Mouse (Mus musculus) liver, embryonic 13.5 days (tissue): ENCODE data around the gene Rgs5. TPM values are rescaled to one million over a fixed set of nuclear protein-coding genes. Genes with fewer than 3 reads are reported as not detected.

Experiments used
- ATAC-seq: fragments of 200-750 bp; cut with Nextera tagmentation; 2 replicates; pipeline ENCODE4 v1.8.0; 2017; ENCODE audit warnings: low read depth, mild to moderate bottlenecking, moderate number of reproducible peaks, moderate library complexity
- DNase-seq: peaks from one replicate; pipeline ENCODE4 v3.0.0; 2022
- H3K27ac ChIP-seq: fragments of 300-500 bp; sonication (generic); 2 replicates; pipeline ENCODE4 v1.5.1; 2015; ENCODE audit warnings: moderate library complexity, mild to moderate bottlenecking, inconsistent platforms
- H3K27me3 ChIP-seq: fragments of 300-500 bp; sonication (generic); 2 replicates; pipeline ENCODE4 v1.6.1; 2015; ENCODE audit warnings: mild to moderate bottlenecking, inconsistent platforms
- H3K36me3 ChIP-seq: fragments of 300-500 bp; sonication (generic); 2 replicates; pipeline ENCODE4 v1.6.1; 2015; ENCODE audit warnings: mild to moderate bottlenecking, inconsistent platforms
- H3K4me1 ChIP-seq: fragments of 300-500 bp; sonication (generic); replicated peaks from 2 replicates; pipeline ENCODE4 v1.6.1; 2015; ENCODE audit warnings: inconsistent platforms
- H3K4me2 ChIP-seq: fragments of 300-500 bp; sonication (generic); 2 replicates; pipeline ENCODE4 v1.6.1; 2015; ENCODE audit warnings: inconsistent platforms, mild to moderate bottlenecking, moderate library complexity
- H3K4me3 ChIP-seq: fragments of 300-500 bp; sonication (generic); replicated peaks from 2 replicates; pipeline ENCODE4 v1.5.1; 2015; ENCODE audit warnings: mild to moderate bottlenecking, inconsistent platforms
- H3K9ac ChIP-seq: fragments of 300-500 bp; sonication (generic); 2 replicates; pipeline ENCODE4 v1.6.1; 2015; ENCODE audit warnings: mild to moderate bottlenecking, inconsistent platforms
- H3K9me3 ChIP-seq: fragments of 300-500 bp; sonication (generic); replicated peaks from 2 replicates; pipeline ENCODE4 v1.6.1; 2016; ENCODE audit warnings: inconsistent platforms
- WGBS: fragments of 180-500 bp; shearing (Covaris S2); methylation state at CpG from one replicate; pipeline ENCODE4 v1.1.7; 2015; ENCODE audit not compliant: insufficient replicate concordance; 5-methylcytosine and 5-hydroxymethylcytosine counted together
- polyA plus RNA-seq: library from polyadenylated mRNA; unstranded; fragments of >200 nt; fragmentation: Nextera tagmentation; extraction: Ambion mirVana; gene quantifications from 2 replicates; pipeline ENCODE4 v1.2.1, GENCODE M21; 2015

Gene Rgs5
- polyA plus RNA-seq, 1 experiment from 2014 or later = 0.23 TPM

DNA sequence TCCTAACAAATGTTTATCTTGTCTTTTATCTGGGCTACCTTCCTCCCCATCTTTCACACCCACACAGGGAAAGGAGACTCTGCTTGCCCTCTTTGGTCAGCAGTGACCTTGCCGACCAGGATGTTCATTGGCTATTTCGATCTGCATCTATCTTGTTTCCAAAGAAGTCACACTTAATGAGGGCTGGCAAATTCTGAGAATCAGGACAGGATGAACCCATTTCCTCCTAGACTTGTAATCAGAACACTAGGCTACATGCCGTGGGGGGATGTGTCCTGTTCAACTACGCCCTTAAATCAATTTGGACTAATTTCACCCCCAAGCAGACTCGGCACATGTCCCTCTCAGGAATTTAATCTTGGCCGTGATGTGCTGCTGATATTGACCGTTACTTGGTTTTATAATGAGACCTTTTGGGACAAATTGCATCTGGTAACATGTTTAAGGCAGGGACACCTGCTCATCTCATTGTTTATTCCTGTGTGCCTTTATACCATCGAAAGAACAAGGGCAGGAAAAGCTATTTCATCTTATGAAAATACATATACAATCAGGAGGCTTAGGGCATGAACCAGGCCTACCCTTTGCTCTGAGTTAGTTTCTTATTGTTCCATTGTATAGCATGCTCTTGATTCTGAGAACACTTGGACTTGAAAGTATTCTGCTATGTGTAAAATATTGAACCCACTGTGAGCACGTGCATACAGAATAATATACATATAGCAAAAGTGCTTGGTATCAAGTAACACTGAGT lies 25.3 kb downstream of the Rgs5 start:
- Histone ChIP-seq H3K27me3 (no peaks in the 10 kb centered on the region), H3K4me2 (no peak overlapping the region), H3K36me3 (no peaks in the 10 kb centered on the region), H3K4me3 (no peak overlapping the region), H3K27ac (no peak overlapping the region), H3K9ac (no peak overlapping the region), H3K4me1 (no peaks in the 10 kb centered on the region), H3K9me3 (no peaks in the 10 kb centered on the region)
- DNase-seq = no peak
- 63% methylated on average over 9 of the region's 9 CpGs for WGBS
- ATAC-seq = no peak

DNA sequence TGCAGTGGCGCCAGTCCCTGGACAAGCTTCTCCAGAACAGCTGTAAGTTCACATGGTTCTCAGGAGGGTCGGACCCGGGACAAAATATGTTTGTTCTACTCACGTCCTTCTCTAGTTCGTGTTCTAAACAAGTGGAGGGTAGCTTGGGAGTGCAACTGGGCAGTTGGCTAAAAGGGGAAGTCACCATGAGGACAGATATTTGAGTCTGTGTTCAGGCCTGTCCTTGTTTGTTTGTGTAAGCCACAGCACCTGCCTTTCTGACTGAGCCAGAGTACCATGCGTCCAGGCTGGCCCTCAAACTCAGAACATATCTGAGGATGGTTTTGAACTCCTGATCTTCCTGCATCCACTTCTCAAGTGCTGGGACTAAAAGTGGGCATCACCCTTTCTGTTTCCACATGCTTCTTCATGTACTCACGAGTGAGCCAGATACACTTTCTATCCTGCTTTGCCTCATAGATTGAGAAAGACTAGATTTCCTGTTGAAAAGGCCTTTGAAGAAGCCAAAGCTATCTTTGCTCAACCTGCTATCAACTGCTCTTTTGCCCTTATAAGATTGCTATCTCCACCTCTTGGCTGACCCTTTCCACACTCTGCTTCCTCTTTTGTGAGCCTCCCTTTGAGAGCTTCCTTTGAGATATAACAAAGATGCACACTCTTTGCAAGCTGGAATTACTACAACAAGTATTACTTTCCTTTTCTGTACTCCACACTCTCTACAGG lies 27.6 kb downstream of the Rgs5 start:
- Histone ChIP-seq H3K9ac (no peak overlapping the region), H3K27ac (no peak overlapping the region), H3K4me3 (no peak overlapping the region), H3K27me3 (no peaks in the 10 kb centered on the region), H3K36me3 (no peaks in the 10 kb centered on the region), H3K9me3 (no peaks in the 10 kb centered on the region), H3K4me1 (no peaks in the 10 kb centered on the region), H3K4me2 (no peak overlapping the region)
- no peak for DNase-seq
- ATAC-seq = no peak
- WGBS = 50% methylated on average over 7 of the region's 7 CpGs

DNA sequence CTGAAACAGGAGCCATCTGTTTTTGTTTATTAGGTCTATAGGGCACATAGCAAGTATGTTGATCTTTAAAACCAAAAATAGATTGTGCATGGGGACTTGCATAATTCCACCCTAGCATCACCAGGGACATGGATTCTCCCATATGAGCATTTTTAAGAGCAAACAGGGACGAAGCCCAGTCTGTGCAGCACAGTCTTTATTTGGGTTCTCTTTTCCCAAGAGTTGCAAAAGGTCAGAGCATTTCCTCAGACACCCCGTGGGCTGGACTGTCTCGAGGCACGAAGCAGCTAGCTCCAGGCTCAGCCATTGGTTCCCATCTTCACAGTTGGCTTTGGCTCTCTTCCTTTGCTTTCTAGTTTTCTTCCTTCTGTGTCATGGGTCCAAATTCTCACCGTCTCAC lies 30.0 kb downstream of the Rgs5 start:
- H3K27ac ChIP-seq = no peak overlapping the region
- no peak overlapping the region for H3K4me2 ChIP-seq
- DNase-seq = no peak
- H3K4me1 ChIP-seq = no peaks in the 10 kb centered on the region
- no peak for ATAC-seq
- WGBS = 56% methylated on average over 5 of the region's 5 CpGs
- no peaks in the 10 kb centered on the region for H3K9me3 ChIP-seq
- H3K36me3 ChIP-seq = no peaks in the 10 kb centered on the region
- no peak overlapping the region for H3K9ac ChIP-seq
- no peak overlapping the region for H3K4me3 ChIP-seq
- no peaks in the 10 kb centered on the region for H3K27me3 ChIP-seq

DNA sequence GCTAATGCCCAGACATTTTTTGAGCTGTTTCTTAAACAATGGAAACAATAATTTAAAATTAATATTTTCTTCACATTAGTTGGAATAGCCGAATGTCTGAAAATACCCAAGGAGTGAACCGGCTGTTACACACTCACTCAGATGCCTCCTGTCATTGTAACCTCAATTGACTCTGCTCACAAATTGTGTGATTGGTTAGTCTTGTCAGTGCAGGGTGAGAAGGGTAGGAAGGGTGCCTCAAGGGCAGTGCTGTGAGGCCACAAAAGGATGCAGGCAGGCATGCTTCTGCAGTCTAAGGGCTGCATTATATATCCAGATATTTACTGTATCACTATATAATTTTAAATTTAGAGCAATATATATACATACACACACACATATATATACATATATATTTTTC lies 37.7 kb downstream of the Rgs5 start:
- DNase-seq (no peak), ATAC-seq (no peak)
- Histone ChIP-seq H3K4me3 (no peak overlapping the region), H3K27ac (no peak overlapping the region), H3K36me3 (no peaks in the 10 kb centered on the region), H3K9ac (no peak overlapping the region), H3K4me1 (no peaks in the 10 kb centered on the region), H3K4me2 (no peak overlapping the region), H3K9me3 (no peaks in the 10 kb centered on the region), H3K27me3 (no peaks in the 10 kb centered on the region)
- 67% methylated on average over 2 of the region's 2 CpGs for WGBS

DNA sequence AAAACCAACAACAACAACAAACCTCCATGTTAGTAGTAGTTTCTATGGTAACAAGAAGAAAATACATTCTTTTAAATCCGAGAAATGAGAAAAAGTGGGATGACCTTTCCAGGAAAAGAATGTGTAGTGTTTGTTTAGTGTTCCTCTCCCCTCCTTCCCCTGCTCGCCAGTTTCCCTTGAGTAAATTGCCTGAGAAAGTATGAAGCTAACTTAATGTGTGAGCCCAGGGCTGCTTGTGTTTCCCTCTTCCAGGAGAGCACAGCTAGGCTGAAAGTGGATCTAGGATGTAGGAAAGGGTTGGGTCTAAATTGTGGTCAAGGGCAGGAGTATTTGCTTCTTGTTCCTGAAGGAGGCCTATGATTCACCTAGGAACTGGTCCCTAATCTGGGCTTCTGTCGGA lies 38.2 kb downstream of the Rgs5 start:
- Histone ChIP-seq H3K4me2 (no peak overlapping the region), H3K27ac (no peak overlapping the region), H3K9ac (no peak overlapping the region), H3K4me3 (no peak overlapping the region), H3K36me3 (no peaks in the 10 kb centered on the region), H3K4me1 (no peaks in the 10 kb centered on the region), H3K27me3 (no peaks in the 10 kb centered on the region), H3K9me3 (no peaks in the 10 kb centered on the region)
- no peak for ATAC-seq
- no peak for DNase-seq
- WGBS = 35% methylated on average over 3 of the region's 3 CpGs

DNA sequence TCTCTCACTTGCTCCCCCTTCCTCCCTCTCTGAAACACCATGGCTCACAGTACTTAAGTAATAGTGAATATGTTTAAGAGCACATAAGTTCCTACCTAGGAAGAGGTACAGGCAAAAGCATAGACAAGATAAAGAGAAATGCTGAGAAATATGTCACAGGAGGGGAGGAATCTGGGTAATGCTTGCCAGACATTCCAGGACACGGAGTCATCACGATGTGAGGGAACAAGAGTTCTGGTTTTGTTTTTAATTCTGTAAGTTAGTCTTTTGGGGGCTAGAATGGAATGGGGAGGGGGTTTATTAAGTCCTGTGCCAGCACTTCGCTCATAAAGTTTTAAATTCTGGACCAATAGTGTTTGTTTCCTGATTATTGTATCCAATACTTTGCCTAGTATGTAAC lies 40.1 kb downstream of the Rgs5 start:
- Histone ChIP-seq H3K9ac (no peak overlapping the region), H3K4me3 (no peak overlapping the region), H3K27me3 (no peaks in the 10 kb centered on the region), H3K4me1 (no peaks in the 10 kb centered on the region), H3K27ac (no peak overlapping the region), H3K9me3 (no peaks in the 10 kb centered on the region), H3K36me3 (no peaks in the 10 kb centered on the region), H3K4me2 (no peak overlapping the region)
- no peak for ATAC-seq
- DNase-seq = no peak
- WGBS = 56% methylated on average over 3 of the region's 3 CpGs

DNA sequence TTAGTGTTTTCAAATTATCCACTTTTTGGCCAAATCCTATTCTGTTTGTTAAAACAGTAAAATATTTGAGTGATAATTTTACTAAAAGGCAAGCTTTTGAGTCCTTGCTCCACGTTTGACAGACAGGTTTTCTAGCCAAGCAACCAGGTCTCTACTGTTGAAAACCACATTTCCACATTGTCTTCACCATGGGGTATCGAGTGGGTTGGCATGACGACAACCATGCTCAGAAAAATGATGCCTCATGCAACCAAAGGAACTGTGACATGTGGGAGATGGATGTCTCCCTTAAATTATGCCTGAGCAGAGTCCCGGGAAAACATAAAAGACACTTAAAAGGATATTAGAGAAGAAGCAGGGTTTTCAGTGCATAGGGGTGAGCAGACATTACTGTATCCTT lies 41.9 kb downstream of the Rgs5 start:
- no peak for ATAC-seq
- Histone ChIP-seq H3K36me3 (no peaks in the 10 kb centered on the region), H3K27ac (no peak overlapping the region), H3K9ac (no peak overlapping the region), H3K27me3 (no peaks in the 10 kb centered on the region), H3K4me1 (no peaks in the 10 kb centered on the region), H3K4me2 (no peak overlapping the region), H3K4me3 (no peak overlapping the region), H3K9me3 (no peaks in the 10 kb centered on the region)
- WGBS = 40% methylated on average over 4 of the region's 4 CpGs
- no peak for DNase-seq

DNA sequence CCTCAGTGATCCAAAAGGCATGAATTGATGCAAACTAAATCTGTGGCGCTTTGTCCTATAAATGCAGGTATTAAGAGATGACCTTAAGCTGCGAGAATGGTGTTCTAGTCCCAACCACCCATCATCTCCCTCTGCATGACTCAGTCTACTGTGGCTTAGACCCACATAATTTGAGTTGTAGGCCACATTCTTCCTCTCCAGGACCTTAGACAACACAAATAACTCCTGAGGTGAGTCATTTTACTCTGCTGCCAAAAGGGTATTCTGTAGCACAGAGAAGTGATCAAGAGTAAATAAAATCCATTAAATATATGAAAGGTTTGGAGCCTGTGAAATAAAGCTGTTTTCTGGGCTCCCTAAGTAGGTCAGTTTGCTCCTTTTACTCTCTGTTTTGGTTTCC lies 43.9 kb downstream of the Rgs5 start:
- no peaks in the 10 kb centered on the region for H3K4me1 ChIP-seq
- H3K36me3 ChIP-seq = no peaks in the 10 kb centered on the region
- no peak overlapping the region for H3K4me3 ChIP-seq
- DNase-seq (no peak), ATAC-seq (no peak)
- no peaks in the 10 kb centered on the region for H3K9me3 ChIP-seq
- no peak overlapping the region for H3K27ac ChIP-seq
- 54% methylated on average over 2 of the region's 2 CpGs for WGBS
- no peak overlapping the region for H3K4me2 ChIP-seq
- H3K27me3 ChIP-seq = no peaks in the 10 kb centered on the region
- no peak overlapping the region for H3K9ac ChIP-seq

DNA sequence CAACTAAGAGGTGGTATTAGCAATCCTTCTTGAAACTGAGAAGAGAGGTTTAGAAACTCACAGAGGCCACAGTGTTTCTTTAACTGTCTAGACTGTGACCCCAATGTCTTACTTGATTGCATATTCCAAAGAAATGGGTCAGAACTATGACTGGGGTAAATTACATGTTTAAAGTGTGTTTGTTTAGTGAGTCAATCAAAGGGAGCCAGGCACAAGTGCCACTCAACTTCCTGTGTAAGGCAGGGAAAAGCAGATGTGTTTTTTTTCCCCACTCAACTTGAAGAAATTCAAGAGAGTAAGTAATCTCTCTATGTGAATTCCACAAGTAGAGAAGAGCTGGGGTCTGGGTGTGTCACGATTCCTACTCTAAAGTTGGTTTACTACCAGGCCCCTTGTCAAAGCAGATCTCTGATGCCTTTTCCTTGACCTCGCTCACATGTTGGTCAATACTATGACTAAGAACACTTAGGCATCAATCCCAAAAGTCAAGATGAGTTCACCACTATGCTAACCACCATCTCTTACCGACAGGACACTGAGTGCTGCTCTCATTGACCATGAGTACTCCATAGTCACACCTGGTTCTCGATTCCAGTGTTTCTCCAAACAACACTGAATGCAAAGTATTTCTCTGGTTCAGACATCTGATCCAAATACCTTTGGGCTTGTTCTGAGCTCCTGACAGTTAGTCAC lies 49.2 kb downstream of the Rgs5 start:
- no peaks in the 10 kb centered on the region for H3K4me1 ChIP-seq
- no peaks in the 10 kb centered on the region for H3K27me3 ChIP-seq
- H3K9ac ChIP-seq = no peak overlapping the region
- no peak overlapping the region for H3K27ac ChIP-seq
- 57% methylated on average over 4 of the region's 4 CpGs for WGBS
- no peak overlapping the region for H3K4me3 ChIP-seq
- DNase-seq (no peak), ATAC-seq (no peak)
- no peaks in the 10 kb centered on the region for H3K9me3 ChIP-seq
- no peaks in the 10 kb centered on the region for H3K36me3 ChIP-seq
- H3K4me2 ChIP-seq = no peak overlapping the region

DNA sequence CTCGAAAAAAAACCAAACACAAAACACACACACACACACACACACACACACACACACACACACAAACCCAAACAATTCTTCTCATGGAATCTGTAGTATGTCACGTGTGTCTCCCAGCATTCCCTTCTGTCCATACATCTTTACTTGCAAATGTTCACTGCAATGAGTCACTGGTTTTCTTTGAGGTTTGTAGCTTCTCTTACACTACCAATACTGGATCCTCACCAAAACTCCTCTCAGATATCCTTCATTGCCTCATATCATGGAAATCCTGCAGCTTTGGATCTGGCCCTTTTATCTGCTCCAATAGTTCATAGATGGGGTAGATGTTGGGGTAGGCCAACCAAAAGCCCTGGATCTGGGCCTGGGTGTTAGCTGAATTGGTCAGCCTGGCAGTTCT lies 66.5 kb downstream of the Rgs5 start:
- Histone ChIP-seq H3K4me2 (no peak overlapping the region), H3K27me3 (no peaks in the 10 kb centered on the region), H3K27ac (no peak overlapping the region), H3K9me3 (no peaks in the 10 kb centered on the region), H3K36me3 (no peaks in the 10 kb centered on the region), H3K4me1 (no peaks in the 10 kb centered on the region), H3K4me3 (no peak overlapping the region), H3K9ac (no peak overlapping the region)
- ATAC-seq (no peak), DNase-seq (no peak)
- 46% methylated on average over 2 of the region's 2 CpGs for WGBS

DNA sequence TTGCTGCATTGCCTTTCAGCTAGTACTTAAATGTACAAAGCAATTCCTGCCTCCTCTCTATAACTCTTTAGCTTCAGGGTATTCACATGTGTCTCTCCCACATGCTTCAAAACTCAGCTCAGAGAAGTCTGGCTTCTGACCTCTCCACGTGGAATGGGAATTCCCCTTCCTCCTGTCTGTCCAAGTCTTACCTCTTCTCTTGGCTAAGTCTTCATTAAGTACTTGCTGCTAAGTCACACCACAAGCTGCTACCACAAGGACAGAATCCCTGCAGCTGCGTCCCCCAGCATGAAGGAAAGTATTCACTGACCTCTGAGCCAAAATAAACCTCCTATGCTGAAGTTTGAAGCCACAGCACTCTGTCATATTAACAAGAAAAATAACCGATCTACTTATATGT lies 71.0 kb downstream of the Rgs5 start:
- Histone ChIP-seq H3K36me3 (no peaks in the 10 kb centered on the region), H3K9me3 (no peaks in the 10 kb centered on the region), H3K4me2 (no peak overlapping the region), H3K4me1 (no peaks in the 10 kb centered on the region), H3K27me3 (no peaks in the 10 kb centered on the region), H3K27ac (no peak overlapping the region), H3K9ac (no peak overlapping the region), H3K4me3 (no peak overlapping the region)
- no peak for ATAC-seq
- DNase-seq = no peak
- 50% methylated on average over 3 of the region's 3 CpGs for WGBS
